Mouse (Mus musculus) midbrain, embryonic 12.5 days (tissue): ENCODE data around the gene Eif3k. TPM values are rescaled to one million over a fixed set of nuclear protein-coding genes. Genes with fewer than 3 reads are reported as not detected.

ENCODE experiments used
- ATAC-seq: fragments of 200-750 bp; cut with Nextera tagmentation; 2 replicates; pipeline ENCODE4 v1.8.0; 2017; ENCODE audit warnings: low read depth, moderate TSS enrichment, moderate library complexity; ENCODE audit not compliant: low FRiP score
- H3K27ac ChIP-seq: fragments of 300-500 bp; sonication (generic); replicated peaks from 2 replicates; pipeline ENCODE4 v1.5.1; 2016; ENCODE audit warnings: mild to moderate bottlenecking
- H3K27me3 ChIP-seq: fragments of 300-500 bp; sonication (generic); 2 replicates; pipeline ENCODE4 v1.6.1; 2016; ENCODE audit warnings: mild to moderate bottlenecking
- H3K36me3 ChIP-seq: fragments of 300-500 bp; sonication (generic); 2 replicates; pipeline ENCODE4 v1.6.1; 2016
- H3K4me1 ChIP-seq: fragments of 300-500 bp; sonication (generic); 2 replicates; pipeline ENCODE4 v1.6.1; 2016
- H3K4me2 ChIP-seq: fragments of 300-500 bp; sonication (generic); replicated peaks from 2 replicates; pipeline ENCODE4 v1.6.1; 2016; ENCODE audit warnings: mild to moderate bottlenecking, moderate library complexity
- H3K4me3 ChIP-seq: fragments of 300-500 bp; sonication (generic); 2 replicates; pipeline ENCODE4 v1.5.1; 2016; ENCODE audit warnings: mild to moderate bottlenecking
- H3K9ac ChIP-seq: fragments of 300-500 bp; sonication (generic); replicated peaks from 2 replicates; pipeline ENCODE4 v1.6.1; 2016; ENCODE audit warnings: mild to moderate bottlenecking, moderate library complexity
- H3K9me3 ChIP-seq: fragments of 300-500 bp; sonication (generic); 2 replicates; pipeline ENCODE4 v1.6.1; 2016; ENCODE audit warnings: mild to moderate bottlenecking
- WGBS: fragments of 180-500 bp; shearing (Covaris S2); methylation state at CpG from one replicate; pipeline ENCODE4 v1.1.7; 2016; 5-methylcytosine and 5-hydroxymethylcytosine counted together
- polyA plus RNA-seq: library from polyadenylated mRNA; unstranded; fragments of >200 nt; fragmentation: Nextera tagmentation; extraction: Ambion mirVana; gene quantifications from 2 replicates; pipeline ENCODE4 v1.2.1, GENCODE M21; 2016

The Eif3k gene
- polyA plus RNA-seq, 1 experiment from 2014 or later = 335 TPM

DNA sequence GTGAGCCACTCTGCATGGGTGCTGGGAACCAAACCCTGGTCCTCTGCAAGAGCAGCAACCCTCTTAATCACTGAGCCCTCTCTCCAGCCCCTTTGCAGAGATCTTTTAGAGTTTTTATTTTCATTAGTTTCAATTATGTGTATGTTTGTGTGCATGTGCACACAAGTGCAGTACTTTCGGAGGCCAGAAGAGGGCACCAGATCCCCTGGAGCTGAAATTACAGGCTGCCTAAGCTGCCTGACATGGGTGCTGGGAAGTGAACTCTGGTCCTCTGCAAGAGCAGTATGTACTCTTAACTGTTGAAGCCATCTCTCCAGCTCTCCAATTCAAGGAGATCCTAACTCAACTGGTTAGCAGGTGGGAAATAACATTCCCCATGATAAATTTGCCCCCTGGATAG is 33.3 kb upstream of the Eif3k start:
- Histone ChIP-seq H3K4me2 (no peak overlapping the region), H3K27ac (no peak overlapping the region), H3K4me3 (no peak overlapping the region), H3K4me1 (peaks cover 7% of the 10 kb centered on the region), H3K27me3 (peaks cover 36% of the 10 kb centered on the region), H3K9me3 (no peaks in the 10 kb centered on the region), H3K9ac (no peak overlapping the region), H3K36me3 (no peaks in the 10 kb centered on the region)
- WGBS = 97% methylated on average over 1 of the region's 1 CpGs
- no peak for ATAC-seq

DNA sequence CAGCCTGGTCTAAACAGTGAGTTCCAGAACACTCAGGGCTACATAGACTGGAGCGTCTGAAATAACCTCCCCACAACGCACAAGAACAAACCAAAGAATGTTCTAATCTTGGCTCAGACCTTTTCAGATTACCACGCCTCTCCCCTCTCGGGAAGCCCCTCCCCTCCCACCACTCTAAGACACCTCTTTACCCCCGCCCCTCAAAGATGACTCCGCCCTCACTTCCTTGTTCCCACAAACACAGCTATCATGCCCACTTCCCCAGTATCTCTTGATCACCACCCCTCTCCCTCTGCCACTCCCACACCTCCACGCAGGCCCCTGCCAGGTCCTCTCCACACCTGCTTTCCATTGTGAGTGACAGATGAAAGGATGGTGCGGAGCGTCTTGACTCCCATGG is 27.1 kb upstream of the Eif3k start:
- H3K27me3 ChIP-seq = no peaks in the 10 kb centered on the region; the same call in 1 of the 2 replicates
- no peak overlapping the region for H3K9ac ChIP-seq
- no peaks in the 10 kb centered on the region for H3K4me1 ChIP-seq
- no peak overlapping the region for H3K27ac ChIP-seq
- 76% methylated on average over 9 of the region's 9 CpGs for WGBS
- ATAC-seq = no peak
- H3K36me3 ChIP-seq = no peaks in the 10 kb centered on the region
- no peak overlapping the region for H3K4me3 ChIP-seq
- H3K9me3 ChIP-seq = no peaks in the 10 kb centered on the region
- no peak overlapping the region for H3K4me2 ChIP-seq

DNA sequence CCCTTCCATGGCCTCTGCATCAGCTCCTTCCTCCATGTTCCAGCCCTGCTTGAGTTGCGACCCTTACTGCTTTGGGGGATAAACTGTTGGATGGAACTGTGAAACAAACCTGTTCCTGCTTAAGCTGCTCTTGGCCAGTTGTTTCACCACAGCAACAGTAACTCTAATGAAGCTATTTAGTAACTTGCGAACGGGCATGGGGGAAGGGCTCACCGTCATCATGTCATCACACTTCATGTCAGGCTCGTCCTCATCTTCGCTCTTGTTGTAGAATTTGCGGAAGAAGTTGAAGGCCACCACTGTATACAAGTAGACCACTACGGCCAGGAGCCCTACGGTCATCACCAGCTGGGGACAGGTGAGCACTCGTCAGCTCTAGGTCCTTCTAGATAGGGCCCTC is 26.5 kb upstream of the Eif3k start:
- WGBS = 95% methylated on average over 10 of the region's 10 CpGs
- Histone ChIP-seq H3K4me3 (no peak overlapping the region), H3K9me3 (no peaks in the 10 kb centered on the region), H3K4me2 (no peak overlapping the region), H3K27ac (no peak overlapping the region), H3K9ac (no peak overlapping the region), H3K36me3 (no peaks in the 10 kb centered on the region), H3K27me3 (no peaks in the 10 kb centered on the region; the same call in 1 of the 2 replicates), H3K4me1 (no peaks in the 10 kb centered on the region)
- no peak for ATAC-seq

DNA sequence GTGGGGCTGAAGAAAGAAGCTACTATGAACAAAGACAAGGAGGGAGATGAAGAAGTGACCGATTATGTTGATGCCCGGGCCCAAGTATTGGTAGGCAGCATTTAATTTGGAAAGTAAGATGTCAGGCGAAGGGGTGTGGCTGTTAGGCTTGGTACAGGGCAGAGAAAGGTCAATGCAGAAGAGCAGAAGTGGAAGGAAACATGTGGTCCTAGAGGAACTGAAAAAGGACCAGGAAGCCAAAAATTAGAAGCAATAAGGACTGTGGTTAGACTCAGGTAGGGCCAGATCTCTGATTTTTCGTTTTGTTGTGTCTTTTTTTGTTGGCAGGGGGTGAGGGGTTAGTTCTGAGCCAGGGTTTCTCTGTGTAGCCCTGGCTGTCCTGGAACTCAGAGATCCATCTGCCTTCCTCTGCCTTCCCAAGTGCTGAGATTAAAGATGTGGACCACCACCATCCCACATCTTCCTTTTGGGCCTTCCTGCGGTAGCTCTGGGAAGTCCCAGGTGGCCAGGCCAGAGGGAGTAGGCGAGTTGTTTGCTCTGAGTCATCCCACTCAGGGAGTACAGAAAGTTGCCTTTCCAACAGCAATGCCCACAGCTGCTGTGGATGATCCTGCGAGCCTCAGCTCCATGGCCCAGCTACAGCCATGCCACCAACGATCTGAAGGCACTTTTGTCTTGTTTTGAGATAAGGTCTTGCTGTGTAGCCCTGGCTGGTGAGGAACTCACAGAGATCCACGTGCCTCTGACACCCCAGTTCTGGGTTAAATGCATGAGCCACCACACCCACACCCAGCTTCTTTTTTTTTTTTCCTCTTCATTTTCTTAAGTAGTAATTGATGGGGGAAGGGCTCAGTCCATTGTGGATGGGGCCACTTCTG is 25.8 kb upstream of the Eif3k start:
- no peak overlapping the region for H3K4me3 ChIP-seq
- no peak overlapping the region for H3K4me2 ChIP-seq
- H3K27me3 ChIP-seq = peaks cover 1% of the 10 kb centered on the region; the same call in 1 of the 2 replicates
- no peak overlapping the region for H3K27ac ChIP-seq
- no peaks in the 10 kb centered on the region for H3K36me3 ChIP-seq
- no peak overlapping the region for H3K9ac ChIP-seq
- no peaks in the 10 kb centered on the region for H3K4me1 ChIP-seq
- WGBS = 81% methylated on average over 9 of the region's 9 CpGs
- no peaks in the 10 kb centered on the region for H3K9me3 ChIP-seq
- no peak for ATAC-seq

DNA sequence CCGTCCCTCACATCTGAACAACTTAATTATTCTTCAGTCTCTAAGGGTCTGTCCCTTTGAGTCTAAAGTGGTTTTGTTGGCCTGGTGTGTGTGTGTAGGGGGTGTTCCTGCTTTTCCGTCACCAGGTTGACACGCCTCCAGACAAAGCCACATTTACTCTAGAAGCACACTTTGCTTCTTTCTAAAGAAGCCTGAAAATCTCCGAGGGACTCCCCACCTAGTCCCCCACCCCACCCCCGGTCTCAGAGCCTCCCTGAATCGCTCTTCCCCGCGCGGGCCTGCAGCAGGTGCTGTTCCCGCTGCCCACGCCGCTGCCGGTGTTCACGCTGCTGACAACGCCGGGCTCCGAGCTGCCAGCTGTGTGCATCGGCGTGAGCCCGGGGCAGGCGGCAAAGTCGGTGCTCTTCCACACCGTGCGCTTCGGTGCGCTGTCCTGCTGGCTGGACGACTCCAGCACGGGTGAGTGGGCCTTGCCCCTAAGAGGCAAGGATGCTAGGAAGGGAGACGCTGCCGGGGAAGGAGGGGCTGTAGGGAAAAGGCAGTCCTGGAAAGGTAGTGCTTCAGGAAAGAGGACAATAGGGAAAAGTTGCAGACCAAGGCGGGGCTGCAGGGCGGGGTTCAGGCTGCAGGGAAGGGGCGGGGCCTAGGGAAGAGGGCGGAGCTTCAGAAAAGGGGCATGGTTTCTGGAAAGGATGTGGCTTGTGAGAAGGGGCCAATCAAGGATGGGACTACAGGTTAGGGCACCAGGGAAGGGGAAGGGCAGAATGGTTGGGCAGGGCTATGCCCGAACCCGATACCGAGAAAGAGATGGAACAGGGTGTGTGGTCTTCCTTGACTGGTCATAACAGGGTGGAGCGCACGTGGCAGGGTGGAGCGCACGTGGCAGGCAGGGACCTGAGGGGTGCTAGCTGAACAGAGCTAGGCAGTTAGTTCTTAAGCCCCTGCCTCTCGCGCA is 19.3 kb upstream of the Eif3k start:
- peaks cover 8% of the 10 kb centered on the region; the same call in 1 of the 2 replicates for H3K4me1 ChIP-seq
- H3K36me3 ChIP-seq = no peaks in the 10 kb centered on the region
- H3K9me3 ChIP-seq = no peaks in the 10 kb centered on the region
- peak overlapping the region; percentile 61 for H3K9ac ChIP-seq
- H3K27ac ChIP-seq = no peak overlapping the region
- peak; percentile 81 for ATAC-seq
- 6% methylated on average over 43 of the region's 43 CpGs for WGBS
- H3K4me3 ChIP-seq = peak overlapping the region; percentile 51
- H3K27me3 ChIP-seq = peaks cover 21% of the 10 kb centered on the region
- H3K4me2 ChIP-seq = peak overlapping the region; percentile 86

DNA sequence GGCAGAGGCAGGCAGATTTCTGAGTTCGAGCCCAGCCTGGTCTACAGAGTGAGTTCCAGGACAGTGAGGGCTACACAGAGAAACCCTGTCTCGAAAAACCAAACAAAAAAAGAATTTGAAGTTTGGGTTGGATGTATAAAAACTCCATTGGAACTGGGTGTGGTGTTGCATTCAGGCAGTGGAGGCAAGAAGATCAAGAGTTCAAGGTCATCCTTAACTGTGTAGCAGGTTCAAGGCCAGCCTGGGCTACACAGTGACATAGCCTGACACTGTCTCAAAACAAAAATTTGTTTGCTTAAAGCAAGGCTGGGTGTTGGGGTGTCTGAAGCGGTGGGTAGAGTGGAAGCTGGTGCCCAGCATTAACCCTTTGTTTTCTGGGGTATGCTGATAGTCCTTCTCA is 11.7 kb upstream of the Eif3k start:
- Histone ChIP-seq H3K4me1 (no peaks in the 10 kb centered on the region), H3K4me2 (no peak overlapping the region), H3K36me3 (no peaks in the 10 kb centered on the region), H3K27me3 (no peaks in the 10 kb centered on the region), H3K9ac (no peak overlapping the region), H3K4me3 (no peak overlapping the region), H3K9me3 (no peaks in the 10 kb centered on the region), H3K27ac (no peak overlapping the region)
- 88% methylated on average over 3 of the region's 3 CpGs for WGBS
- ATAC-seq = no peak

DNA sequence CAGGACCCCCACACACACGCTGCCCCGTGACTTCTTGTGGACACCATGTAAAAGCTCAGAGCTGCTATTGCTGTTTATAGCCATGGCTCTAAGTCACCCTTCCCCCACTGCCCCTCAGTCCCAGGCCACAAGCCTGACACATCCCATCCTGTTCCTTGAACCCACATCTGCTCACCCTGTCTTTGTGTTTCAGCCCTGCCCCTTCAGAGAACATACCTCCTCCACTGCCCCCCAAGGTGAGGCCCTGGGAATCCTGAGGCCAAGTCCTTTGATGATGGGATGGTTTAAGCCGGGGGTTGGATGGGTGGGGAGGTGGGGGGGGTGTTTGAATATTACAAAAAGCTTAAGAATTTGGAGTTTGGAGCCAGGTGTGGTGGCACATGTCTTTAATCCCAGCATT is 11.3 kb upstream of the Eif3k start:
- no peak for ATAC-seq
- Histone ChIP-seq H3K4me1 (no peaks in the 10 kb centered on the region), H3K9me3 (no peaks in the 10 kb centered on the region), H3K36me3 (no peaks in the 10 kb centered on the region), H3K9ac (no peak overlapping the region), H3K4me2 (no peak overlapping the region), H3K27me3 (no peaks in the 10 kb centered on the region), H3K4me3 (no peak overlapping the region), H3K27ac (no peak overlapping the region)
- whole genome bisulfite sequencing = 88% methylated on average over 3 of the region's 3 CpGs

DNA sequence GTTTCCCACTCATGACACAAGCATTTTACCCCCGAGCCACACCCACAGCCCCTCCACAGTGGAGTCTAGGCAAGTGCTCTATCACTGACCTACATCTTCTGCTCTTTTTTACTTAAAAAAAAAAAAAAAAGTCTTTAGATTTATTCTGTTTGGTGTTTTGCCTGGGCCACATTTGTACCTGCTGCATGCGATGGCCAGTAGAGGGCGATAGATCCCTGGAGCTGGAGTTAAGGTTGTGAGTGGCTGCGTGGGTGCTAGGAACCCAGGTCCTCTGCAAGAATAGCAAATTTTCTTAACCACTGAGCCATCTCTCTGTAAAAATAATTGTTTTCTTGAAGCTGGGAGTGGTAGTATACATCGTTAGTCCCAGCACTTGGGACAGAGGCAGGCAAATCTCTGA is 10.0 kb upstream of the Eif3k start:
- Histone ChIP-seq H3K9me3 (no peaks in the 10 kb centered on the region), H3K27ac (no peak overlapping the region), H3K4me2 (no peak overlapping the region), H3K4me3 (no peak overlapping the region), H3K4me1 (no peaks in the 10 kb centered on the region), H3K27me3 (no peaks in the 10 kb centered on the region), H3K9ac (no peak overlapping the region), H3K36me3 (no peaks in the 10 kb centered on the region)
- 58% methylated on average over 5 of the region's 5 CpGs for WGBS
- no peak for ATAC-seq

DNA sequence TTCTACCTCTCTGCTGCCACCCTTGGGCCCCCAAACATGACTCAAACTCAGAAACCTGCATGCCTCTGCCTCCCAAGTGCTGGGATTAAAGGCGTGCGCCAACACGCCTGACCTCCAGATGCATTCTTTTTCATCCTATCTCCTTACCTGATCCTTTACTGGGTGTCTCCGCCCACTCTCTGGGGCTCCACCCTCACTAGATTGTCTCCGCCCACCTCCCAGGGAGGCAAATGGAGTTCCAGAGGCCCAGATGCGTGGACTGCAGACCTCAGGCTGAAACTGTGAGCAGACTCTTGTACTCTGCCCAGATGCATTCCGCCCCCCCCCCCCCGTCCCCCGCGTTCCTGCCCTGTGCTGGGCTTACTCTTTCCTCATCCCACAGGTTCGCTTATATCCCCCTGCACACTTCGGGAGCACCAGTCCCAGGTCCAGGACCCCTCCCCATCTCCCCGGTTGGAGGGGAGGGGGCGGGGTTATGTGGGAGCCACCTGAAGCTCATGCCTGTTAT is 9.2 kb upstream of the Eif3k start:
- no peaks in the 10 kb centered on the region for H3K36me3 ChIP-seq
- no peak overlapping the region for H3K4me3 ChIP-seq
- H3K4me1 ChIP-seq = no peaks in the 10 kb centered on the region
- H3K4me2 ChIP-seq = no peak overlapping the region
- no peaks in the 10 kb centered on the region for H3K9me3 ChIP-seq
- no peaks in the 10 kb centered on the region for H3K27me3 ChIP-seq
- H3K9ac ChIP-seq = no peak overlapping the region
- 47% methylated on average over 14 of the region's 14 CpGs for WGBS
- ATAC-seq = no peak
- no peak overlapping the region for H3K27ac ChIP-seq

DNA sequence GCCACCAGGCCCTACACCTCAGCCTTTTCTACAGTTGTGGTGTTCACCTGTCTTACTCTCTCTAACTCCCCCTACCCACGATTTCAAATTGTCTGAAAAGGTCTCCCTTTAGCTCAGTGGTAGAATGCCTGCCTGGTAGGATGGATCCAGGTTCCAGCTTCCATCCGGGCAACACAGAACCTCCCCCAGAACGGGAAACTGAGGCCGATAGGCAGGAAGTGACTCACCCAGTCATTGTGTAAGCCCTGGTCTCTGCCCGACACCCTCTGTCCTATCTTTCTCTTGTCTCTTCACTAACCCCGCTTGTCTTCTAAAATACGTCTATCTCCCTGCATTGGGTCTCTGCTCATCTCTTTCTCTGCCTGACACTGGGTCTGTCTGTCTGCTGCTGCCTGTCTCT is 3.5 kb upstream of the Eif3k start:
- ATAC-seq = no peak
- 0 out of 2 replicates have a peak overlapping the region, but pooled peaks have one; percentile 1 for H3K9ac ChIP-seq
- 86% methylated on average over 7 of the region's 7 CpGs for WGBS
- no peak overlapping the region for H3K4me3 ChIP-seq
- H3K4me2 ChIP-seq = no peak overlapping the region
- H3K27me3 ChIP-seq = no peaks in the 10 kb centered on the region
- no peaks in the 10 kb centered on the region for H3K9me3 ChIP-seq
- H3K4me1 ChIP-seq = peaks cover 14% of the 10 kb centered on the region
- no peaks in the 10 kb centered on the region; the same call in 1 of the 2 replicates for H3K36me3 ChIP-seq
- no peak overlapping the region for H3K27ac ChIP-seq

DNA sequence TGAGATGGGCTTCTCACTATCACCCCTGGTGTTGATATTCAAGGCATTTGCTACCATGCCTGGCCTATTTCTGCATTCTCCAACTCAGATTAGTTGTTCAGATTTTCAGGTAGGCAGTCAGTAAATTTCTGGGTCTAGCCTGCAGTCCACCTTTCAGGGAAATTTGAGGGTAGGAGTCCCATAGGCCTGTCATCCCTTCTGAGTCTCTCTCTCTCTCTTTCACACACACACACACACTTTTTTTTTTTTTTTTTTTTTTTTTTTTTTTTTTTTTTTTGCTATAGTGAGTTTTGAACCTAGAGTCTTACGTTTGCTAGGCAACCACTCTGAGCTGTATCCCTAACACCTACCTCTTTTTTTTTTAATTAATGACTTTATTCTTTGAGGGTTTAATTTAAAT is 2.8 kb upstream of the Eif3k start:
- no peak overlapping the region for H3K4me3 ChIP-seq
- H3K27me3 ChIP-seq = no peaks in the 10 kb centered on the region
- WGBS = 95% methylated on average over 1 of the region's 1 CpGs
- peaks cover 14% of the 10 kb centered on the region for H3K4me1 ChIP-seq
- no peaks in the 10 kb centered on the region for H3K9me3 ChIP-seq
- no peak for ATAC-seq
- H3K36me3 ChIP-seq = no peaks in the 10 kb centered on the region; the same call in 1 of the 2 replicates
- H3K27ac ChIP-seq = no peak overlapping the region
- no peak overlapping the region for H3K9ac ChIP-seq
- no peak overlapping the region for H3K4me2 ChIP-seq

DNA sequence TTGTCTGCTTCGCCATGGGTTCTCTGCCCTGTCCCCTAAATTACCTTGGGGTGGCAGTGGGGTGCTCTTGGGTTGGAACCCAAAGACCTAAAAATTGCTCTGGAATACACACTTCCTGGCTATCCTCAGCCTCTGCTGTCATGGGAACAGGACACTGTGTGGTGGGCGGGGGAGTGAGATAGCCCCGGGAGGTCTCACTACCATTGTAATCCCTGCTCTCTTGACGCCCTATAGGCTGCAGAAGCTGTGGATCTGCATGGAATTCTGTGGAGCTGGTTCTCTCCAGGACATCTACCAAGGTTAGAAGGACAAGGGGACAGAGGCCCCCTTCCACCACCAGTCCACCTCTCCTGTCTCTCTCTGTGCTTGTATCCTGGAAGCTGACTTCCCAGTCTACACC is 2.2 kb upstream of the Eif3k start:
- no peak for ATAC-seq
- Histone ChIP-seq H3K9ac (no peak overlapping the region), H3K27me3 (no peaks in the 10 kb centered on the region), H3K4me2 (no peak overlapping the region), H3K9me3 (no peaks in the 10 kb centered on the region), H3K27ac (no peak overlapping the region), H3K4me3 (no peak overlapping the region), H3K4me1 (peaks cover 14% of the 10 kb centered on the region), H3K36me3 (peaks cover 5% of the 10 kb centered on the region)
- WGBS = 67% methylated on average over 4 of the region's 4 CpGs
